21 mouse cellular contexts compared by ENCODE assay signal in genomic region chr11:110481406-110481805, GRCm38 (mm10).
DNase-seq lines count a peak whose midpoint lies in the region; ATAC-seq and TF ChIP-seq lines count a peak whose summit lies in the region.
"Had no signal": no experiment of that assay in that cellular context is flagged by ENCODE, and none has a peak within 500 bp of the region (broad histone marks: within the 10 kb centered on the region; RNA-seq: fewer than 3 reads in every experiment).

No protein-coding gene starts in this region.

- H3K27me3 ChIP-seq in neural tube, embryonic 13.5 days: peaks cover 29% of the 10 kb centered on the region
- H3K27me3 ChIP-seq in neural tube, embryonic 15.5 days (replicated peaks): peaks cover 4% of the 10 kb centered on the region
- no peaks in the 10 kb centered on the region for H3K27me3 ChIP-seq in intestine, embryonic 16.5 days (replicated peaks; ENCODE audit: control insufficient read depth, insufficient read depth, low read length)
- H3K27me3 ChIP-seq: limb, embryonic 15.5 days; liver, embryonic 15.5 days had no signal

- no peak overlapping the region for H3K4me3 ChIP-seq in gastrocnemius, adult 2 months
- no peak overlapping the region for H3K4me3 ChIP-seq in neural tube, embryonic 13.5 days
- H3K4me3 ChIP-seq in neural tube, embryonic 15.5 days (replicated peaks): no peak overlapping the region
- H3K4me3 ChIP-seq in intestine, embryonic 16.5 days (ENCODE audit: low read length): no peak overlapping the region
- H3K4me3 ChIP-seq: heart, embryonic 10.5 days; left cerebral cortex, adult 2 months; limb, embryonic 15.5 days; liver, embryonic 15.5 days had no signal

- ATAC-seq in neural tube, embryonic 13.5 days (ENCODE audit: low read depth): no peak
- ATAC-seq in neural tube, embryonic 15.5 days (ENCODE audit: low FRiP score): no peak
- no peak for ATAC-seq in intestine, embryonic 16.5 days
- ATAC-seq: activated CD4-positive, CD25-positive, alpha-beta regulatory T cell, adult 4 months; hindbrain, postnatal 0 days; intestine, postnatal 0 days had no signal

- intact Hi-C loops in gastrocnemius, adult 2 months (cut with DNase I): no loop called here
- intact Hi-C loops in gastrocnemius, postnatal 14 days (cut with DNase I; ENCODE audit: low total_unique reads): no loop called here

- WGBS in neural tube, embryonic 13.5 days: 42% methylated on average over 2 of the region's 2 CpGs
- WGBS in neural tube, embryonic 15.5 days: 53% methylated on average over 2 of the region's 2 CpGs
- WGBS in intestine, embryonic 16.5 days: 65% methylated on average over 2 of the region's 2 CpGs

- peak overlapping the region; percentile 16; the same call in 1 of the 2 replicates for H3K27ac ChIP-seq in gastrocnemius, adult 2 months
- no peak overlapping the region for H3K27ac ChIP-seq in neural tube, embryonic 13.5 days (replicated peaks)
- H3K27ac ChIP-seq in neural tube, embryonic 15.5 days (replicated peaks): no peak overlapping the region
- H3K27ac ChIP-seq in intestine, embryonic 16.5 days (ENCODE audit: low read length): no peak overlapping the region
- H3K27ac ChIP-seq: heart, embryonic 10.5 days; hindbrain, postnatal 0 days; left cerebral cortex, adult 2 months; liver, embryonic 15.5 days had no signal

- H3K9ac ChIP-seq in neural tube, embryonic 13.5 days: no peak overlapping the region
- H3K9ac ChIP-seq in neural tube, embryonic 15.5 days (replicated peaks): no peak overlapping the region
- no peak overlapping the region for H3K9ac ChIP-seq in intestine, embryonic 16.5 days (ENCODE audit: low read depth, low read length)
- H3K9ac ChIP-seq: limb, embryonic 15.5 days; liver, embryonic 15.5 days had no signal

- DNase-seq in cerebellum, postnatal 10 days: peak; percentile 53 to 64
- no peak for DNase-seq in cerebellum, adult 8-10 months
- no peak for DNase-seq in gastrocnemius, adult 2 months
- no peak for DNase-seq in gastrocnemius, postnatal 14 days
- DNase-seq: adrenal gland, adult 8-10 months; lung, postnatal 4 days; midbrain, embryonic 14.5 days; retina, postnatal 1 day; right cerebral cortex, postnatal 25 days; spleen, adult 18-20 months; thymus, postnatal 25 days had no signal

- no peak for TF ChIP-seq CTCF in gastrocnemius, adult 2 months (IDR thresholded peaks at IDR 0.05)

- H3K36me3 ChIP-seq in neural tube, embryonic 13.5 days: no peaks in the 10 kb centered on the region
- H3K36me3 ChIP-seq in neural tube, embryonic 15.5 days: no peaks in the 10 kb centered on the region
- H3K36me3 ChIP-seq in intestine, embryonic 16.5 days (ENCODE audit: control insufficient read depth, insufficient read depth, low read length): no peaks in the 10 kb centered on the region
- H3K36me3 ChIP-seq: heart, embryonic 10.5 days; limb, embryonic 15.5 days; liver, embryonic 15.5 days had no signal

- H3K4me2 ChIP-seq in neural tube, embryonic 13.5 days: peak overlapping the region; percentile 21; the same call in 1 of the 2 replicates
- no peak overlapping the region for H3K4me2 ChIP-seq in neural tube, embryonic 15.5 days
- H3K4me2 ChIP-seq in intestine, embryonic 16.5 days (ENCODE audit: low read depth, low read length): no peak overlapping the region
- H3K4me2 ChIP-seq: limb, embryonic 15.5 days; liver, embryonic 15.5 days had no signal

- peaks cover 46% of the 10 kb centered on the region for H3K4me1 ChIP-seq in neural tube, embryonic 13.5 days (replicated peaks)
- H3K4me1 ChIP-seq in neural tube, embryonic 15.5 days: peaks cover 34% of the 10 kb centered on the region
- peaks cover 28% of the 10 kb centered on the region for H3K4me1 ChIP-seq in intestine, embryonic 16.5 days (ENCODE audit: control insufficient read depth, insufficient read depth, low read length)

- no peaks in the 10 kb centered on the region for H3K9me3 ChIP-seq in neural tube, embryonic 13.5 days
- H3K9me3 ChIP-seq in neural tube, embryonic 15.5 days (replicated peaks): no peaks in the 10 kb centered on the region
- H3K9me3 ChIP-seq in intestine, embryonic 16.5 days (ENCODE audit: control insufficient read depth, low read length): no peaks in the 10 kb centered on the region
- H3K9me3 ChIP-seq: heart, embryonic 10.5 days; limb, embryonic 15.5 days; liver, embryonic 15.5 days had no signal

Comparison
In these comparisons a context has a peak if more than half of its experiments do, and no peak if none do; other contexts are left out.
1. DNase-seq: peak in cerebellum, postnatal 10 days (2 of 2); none in cerebellum, adult 8-10 months (single experiment), gastrocnemius, adult 2 months (single experiment) and gastrocnemius, postnatal 14 days (single experiment).